Mouse (Mus musculus): ENCODE measurements around the gene Hist1h2ae.
"Not testable (repeated sequence)": the region's sequence is repeated elsewhere in the genome, so short reads cannot be mapped to it uniquely, and the experiment has no call there.

Gene Hist1h2ae

DNA sequence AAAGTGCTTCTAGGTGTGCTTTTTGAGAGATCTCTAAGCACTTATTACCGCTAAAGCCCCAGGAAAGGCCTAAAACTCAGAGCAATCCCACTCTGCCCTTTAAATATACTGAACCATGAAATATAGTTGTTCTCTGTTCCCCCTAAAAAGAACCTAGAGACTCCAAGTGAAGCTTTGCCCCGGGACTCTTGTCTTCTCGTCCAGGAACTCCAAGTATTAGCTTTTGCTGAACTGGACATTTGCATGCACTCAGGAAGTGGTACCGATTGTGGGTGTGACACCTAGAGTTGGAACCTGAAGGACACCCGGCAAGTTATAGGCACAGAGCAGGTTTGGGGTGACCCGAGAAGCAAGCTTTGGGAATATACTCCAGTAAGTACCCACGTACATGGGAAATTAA is 20.2 kb upstream of the Hist1h2ae start:
- CTCF ChIA-PET: no interaction called here

GRCm38 (mm10) chr13:23586940-23587225 is 15.9 kb upstream of the Hist1h2ae start:
- CTCF ChIA-PET: interaction anchor here in 3 of 4 experiments (0.5 to 1.5 kb wide), 3 partner anchors 11 to 185 kb away, joined by 3 read pairs; no protein-coding TSS in a partner anchor
- POLR2A ChIA-PET: interaction anchor here (0.6 to 29.6 kb wide), 71 partner anchors 6 to 1806 kb away, joined by 3 to 794 read pairs (median 14); partner anchors contain the start of genes Hist1h2ae (in 4 of the 4), Hist1h2bg (in 4 of the 4), Hist1h1e (in 3 of the 4) and Hist1h2ac (in 3 of the 4)

More for the DNA sequence above, 20.2 kb upstream of the Hist1h2ae start:
- POLR2A ChIA-PET: interaction anchor here (0.7 to 29.6 kb wide), 22 partner anchors 2 to 165 kb away, joined by 3 to 794 read pairs (median 6); partner anchors contain the start of genes Hist1h4d (in 4 of the 4), Hist1h1e (in 2 of the 4), Hist1h2ac (in 2 of the 4) and Hist1h2ae (in 2 of the 4)

- CTCF ChIA-PET: interaction anchor here in 3 of 4 experiments (0.5 to 1.5 kb wide), 4 partner anchors 11 to 185 kb away, joined by 3 to 9 read pairs (median 3); no protein-coding TSS in a partner anchor
- POLR2A ChIA-PET: interaction anchor here (0.6 to 29.6 kb wide), 106 partner anchors 6 to 1865 kb away, joined by 3 to 794 read pairs (median 7); partner anchors contain the start of genes Hist1h2ac (in 4 of the 4), Hist1h2ae (in 4 of the 4), Hist1h2af (in 4 of the 4) and Hist1h2bc (in 4 of the 4)
Measured at GRCm38 (mm10) chr13:23586099-23586939, 15.3 kb upstream of the Hist1h2ae start.

- ChIA-PET POLR2A (interaction anchor here (0.6 to 29.6 kb wide), 117 partner anchors 5 to 1864 kb away, joined by 3 to 794 read pairs (median 8); partner anchors contain the start of genes Hist1h2ac (in 4 of the 4), Hist1h2ae (in 4 of the 4), Hist1h2af (in 4 of the 4) and Hist1h2bc (in 4 of the 4)), CTCF (interaction anchor here in 3 of 4 experiments (0.6 to 1.1 kb wide), 4 partner anchors 8 to 184 kb away, joined by 3 to 9 read pairs (median 4); no protein-coding TSS in a partner anchor)
Measured at GRCm38 (mm10) chr13:23585442-23586098, 14.6 kb upstream of the Hist1h2ae start.

DNA sequence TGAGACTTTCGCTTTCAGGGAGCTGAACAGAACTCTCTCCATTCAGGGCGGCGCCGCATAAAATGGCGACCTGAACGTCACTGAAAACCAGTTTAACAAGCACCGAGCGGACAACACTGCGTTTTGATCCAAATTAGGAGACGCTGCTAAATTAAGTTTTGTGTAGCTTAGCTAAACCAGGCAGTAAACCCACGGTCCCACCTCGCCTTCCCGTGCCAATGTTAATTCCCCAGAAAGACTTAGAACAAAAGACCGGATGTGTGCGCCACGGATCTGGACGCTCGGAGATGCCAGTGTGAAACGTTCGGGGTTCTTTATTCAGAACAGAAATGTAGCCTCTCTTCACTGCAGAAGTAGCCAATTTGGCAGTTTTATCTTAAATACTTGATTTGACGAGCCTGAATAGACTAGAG is 14.0 kb upstream of the Hist1h2ae start:
- ChIA-PET CTCF (interaction anchor here in 2 of 4 experiments (1.0 to 1.1 kb wide), 3 partner anchors 9 to 183 kb away, joined by 3 to 4 read pairs (median 3); no protein-coding TSS in a partner anchor), POLR2A (interaction anchor here (0.6 to 29.6 kb wide), 103 partner anchors 4 to 1833 kb away, joined by 3 to 794 read pairs (median 9); partner anchors contain the start of genes Hist1h2ac (in 4 of the 4), Hist1h2ae (in 4 of the 4), Hist1h2bc (in 4 of the 4) and Hist1h2bg (in 4 of the 4))

DNA sequence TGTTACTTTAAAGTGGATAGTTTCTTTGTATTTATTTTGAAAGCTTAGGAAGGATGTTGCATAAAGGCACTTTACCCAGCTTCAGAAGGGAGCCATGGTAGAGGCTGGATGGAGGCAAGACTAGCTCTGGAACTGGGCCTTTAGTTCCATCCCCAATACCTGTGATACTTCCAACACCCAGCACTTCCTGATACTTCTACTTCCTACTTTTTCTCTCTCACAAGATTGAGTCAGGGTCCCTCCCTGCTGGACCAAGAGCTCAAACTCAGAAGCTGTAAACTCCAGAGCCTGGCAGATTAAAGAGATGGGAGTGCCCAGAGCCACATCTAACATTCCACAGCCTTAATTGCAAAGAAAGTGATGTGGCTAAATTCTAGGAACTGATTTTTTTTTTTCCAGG is 13.3 kb upstream of the Hist1h2ae start:
- ChIA-PET POLR2A (interaction anchor here (0.6 to 29.6 kb wide), 89 partner anchors 4 to 1832 kb away, joined by 3 to 794 read pairs (median 11); partner anchors contain the start of genes Hist1h2ac (in 4 of the 4), Hist1h2ae (in 4 of the 4), Hist1h2bc (in 4 of the 4) and Hist1h2bg (in 4 of the 4)), CTCF (interaction anchor here in 2 of 4 experiments (1.0 to 1.1 kb wide), 3 partner anchors 9 to 183 kb away, joined by 3 to 4 read pairs (median 3); no protein-coding TSS in a partner anchor)

- ChIA-PET CTCF (no interaction called here), POLR2A (interaction anchor here (0.6 to 29.6 kb wide), 81 partner anchors 3 to 1862 kb away, joined by 3 to 794 read pairs (median 19); partner anchors contain the start of genes Hist1h1e (in 4 of the 4), Hist1h2ac (in 4 of the 4), Hist1h2ae (in 4 of the 4) and Hist1h2bc (in 4 of the 4))
Measured at GRCm38 (mm10) chr13:23583387-23584068, 12.5 kb upstream of the Hist1h2ae start.

DNA sequence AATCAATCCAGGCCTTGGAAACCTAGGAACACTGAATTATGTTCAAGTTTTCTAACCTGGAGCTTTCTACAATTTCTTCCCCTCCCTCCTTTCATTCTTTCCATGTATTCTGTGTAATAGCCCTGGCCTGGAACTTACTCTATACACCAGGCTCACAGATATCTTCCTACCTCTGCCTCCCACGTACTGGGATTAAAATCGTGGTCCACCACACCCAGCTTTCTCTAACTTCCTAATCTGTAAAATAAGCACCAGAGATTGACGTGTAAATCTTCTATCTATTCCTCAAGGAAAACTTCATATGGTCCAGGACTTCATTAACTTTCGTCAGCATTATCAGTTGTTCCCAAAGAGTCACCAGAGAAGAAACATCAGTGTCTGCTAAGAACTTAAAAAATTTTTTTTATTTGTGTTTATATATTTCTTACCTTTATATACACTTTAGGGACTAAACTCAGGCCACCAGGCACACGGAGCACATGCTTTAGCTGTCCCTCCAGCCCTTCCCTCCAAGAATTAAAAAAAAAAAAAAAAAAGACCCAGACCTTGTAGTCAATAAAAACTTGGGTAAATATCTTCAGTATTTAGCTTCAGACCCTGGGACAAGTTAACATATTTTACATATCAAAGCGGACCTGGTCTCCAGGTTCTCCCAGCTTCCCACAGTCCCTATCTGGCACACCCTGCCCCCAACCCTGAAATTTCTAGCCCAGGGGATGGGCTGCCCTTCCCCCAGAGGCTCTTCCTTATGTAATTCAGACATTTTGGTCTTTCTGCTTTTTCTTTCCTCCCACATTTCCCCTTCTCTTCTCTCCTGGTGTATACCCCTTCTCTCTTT is 11.4 kb upstream of the Hist1h2ae start:
- POLR2A ChIA-PET: interaction anchor here (0.5 to 29.6 kb wide), 130 partner anchors 2 to 1865 kb away, joined by 3 to 794 read pairs (median 6); partner anchors contain the start of genes Hist1h1e (in 4 of the 4), Hist1h2ac (in 4 of the 4), Hist1h2ae (in 4 of the 4) and Hist1h2bc (in 4 of the 4)

DNA sequence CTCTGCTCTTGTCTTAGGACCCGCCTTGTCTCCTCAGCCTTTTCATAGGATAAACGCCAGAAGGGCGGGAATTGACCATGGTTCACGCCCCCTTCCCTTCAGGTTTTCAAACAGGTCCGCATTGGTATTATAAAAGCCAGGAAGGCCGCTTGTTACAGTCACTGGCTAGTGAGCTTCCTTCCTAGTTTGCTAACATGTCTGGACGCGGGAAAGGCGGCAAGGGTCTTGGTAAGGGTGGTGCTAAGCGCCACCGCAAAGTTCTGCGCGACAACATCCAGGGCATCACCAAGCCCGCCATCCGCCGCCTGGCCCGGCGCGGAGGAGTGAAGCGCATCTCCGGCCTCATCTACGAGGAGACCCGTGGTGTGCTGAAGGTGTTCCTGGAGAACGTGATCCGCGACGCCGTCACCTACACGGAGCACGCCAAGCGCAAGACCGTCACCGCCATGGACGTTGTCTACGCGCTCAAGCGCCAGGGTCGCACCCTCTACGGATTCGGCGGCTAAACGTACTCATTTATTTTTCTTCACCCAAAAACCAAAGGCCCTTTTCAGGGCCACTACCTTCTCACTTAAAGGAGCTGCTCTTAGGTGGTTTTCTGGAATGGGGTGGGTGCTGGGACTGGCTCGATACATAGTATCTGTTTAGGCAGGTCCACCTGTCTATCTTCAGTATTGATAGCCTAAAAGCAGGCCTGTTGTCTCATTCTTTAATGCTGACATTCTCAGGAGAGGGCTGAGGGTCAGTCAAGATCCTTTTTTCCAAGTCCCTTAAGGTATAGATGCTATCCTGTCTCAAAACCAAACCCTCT is 10.6 kb upstream of the Hist1h2ae start, which contains the start of gene Hist1h4d:
Gene Hist1h4d, plus strand, starts transcription at position 191 of the 811 bp plus-strand sequence.
- ChIA-PET CTCF (interaction anchor here in 2 of 4 experiments (1.0 to 1.8 kb wide), 2 partner anchors 13 to 20 kb away, joined by 4 to 7 read pairs; no protein-coding TSS in a partner anchor), POLR2A (interaction anchor here (0.6 to 29.6 kb wide), 140 partner anchors 1 to 1865 kb away, joined by 3 to 794 read pairs (median 6); partner anchors contain the start of genes Hist1h1e (in 4 of the 4), Hist1h2ac (in 4 of the 4), Hist1h2ae (in 4 of the 4) and Hist1h2af (in 4 of the 4))

More for the DNA sequence above, 11.4 kb upstream of the Hist1h2ae start:
- CTCF ChIA-PET: interaction anchor here in 3 of 4 experiments (0.6 to 1.8 kb wide), 3 partner anchors 12 to 181 kb away, joined by 3 to 7 read pairs (median 4); no protein-coding TSS in a partner anchor

DNA sequence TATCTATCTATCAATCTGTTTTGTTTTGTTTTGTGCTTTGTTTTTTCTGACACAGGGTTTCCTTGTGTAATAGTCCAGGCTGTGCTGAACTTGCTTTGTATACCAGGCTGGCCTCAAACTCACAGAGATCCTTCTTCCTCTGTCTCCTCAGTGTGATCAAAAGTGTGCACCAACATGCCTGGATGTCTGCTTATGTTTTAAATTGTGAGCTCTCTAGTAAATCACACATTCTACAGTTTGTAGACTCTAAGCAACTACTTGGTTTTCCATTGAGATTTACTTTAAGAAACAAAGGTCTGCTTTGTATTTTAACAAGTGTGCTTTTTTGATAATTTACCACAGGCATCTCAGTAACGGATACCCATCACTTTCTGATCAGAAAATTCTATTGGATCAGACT is 6.8 kb upstream of the Hist1h2ae start:
- ChIA-PET CTCF (no interaction called here), POLR2A (interaction anchor here in 3 of 4 experiments (0.7 to 28.3 kb wide), 19 partner anchors 7 to 186 kb away, joined by 3 to 794 read pairs (median 19); partner anchors contain the start of genes Hist1h1d (in 2 of the 3), Hist1h2ab (in 2 of the 3), Hist1h2ac (in 2 of the 3) and Hist1h2af (in 2 of the 3))

DNA sequence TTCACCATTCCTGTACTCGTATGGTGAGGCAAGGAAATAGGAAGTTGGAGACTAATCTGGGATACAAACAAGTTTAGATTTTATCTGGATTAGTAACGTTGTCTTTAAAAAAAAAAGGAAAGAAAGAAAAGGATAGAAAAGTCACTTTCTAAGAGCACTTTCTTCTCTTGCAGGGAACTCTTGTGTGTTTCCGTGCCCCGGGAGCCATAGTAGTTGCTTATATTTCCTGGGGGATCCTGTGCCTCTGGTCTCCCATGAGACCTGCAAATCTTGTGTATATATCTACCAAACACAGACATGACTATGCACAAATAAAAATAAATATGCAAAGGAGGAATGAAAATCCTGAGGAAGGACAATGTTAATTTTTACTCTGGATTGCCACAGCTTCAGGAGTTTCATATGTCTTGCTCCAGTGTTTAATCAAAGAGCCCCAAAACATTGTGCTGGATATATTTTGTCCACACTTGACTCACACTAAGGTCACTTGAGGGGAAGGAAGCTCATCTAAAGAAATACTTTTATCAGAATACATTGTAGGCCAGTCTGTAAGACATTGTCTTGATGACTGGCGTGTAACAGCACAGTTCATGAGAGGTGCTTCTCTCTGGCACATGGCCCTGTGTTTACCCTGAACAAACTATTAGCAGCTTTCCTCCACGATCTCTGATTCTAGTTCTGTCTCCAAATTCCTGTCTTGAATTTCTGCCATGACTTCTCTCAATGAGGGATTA is 6.1 kb upstream of the Hist1h2ae start:
- ChIA-PET CTCF (no interaction called here), POLR2A (interaction anchor here (0.6 to 28.3 kb wide), 59 partner anchors 7 to 1823 kb away, joined by 3 to 794 read pairs (median 5); partner anchors contain the start of genes Hist1h2ac (in 3 of the 4), Hist1h2bc (in 3 of the 4), Hist1h1a (in 2 of the 4) and Hist1h1d (in 2 of the 4))

GRCm38 (mm10) chr13:23576351-23576881 is 5.4 kb upstream of the Hist1h2ae start:
- POLR2A ChIA-PET: interaction anchor here (0.6 to 28.3 kb wide), 67 partner anchors 8 to 1823 kb away, joined by 3 to 794 read pairs (median 5); partner anchors contain the start of genes Hist1h2ac (in 3 of the 4), Hist1h2bc (in 3 of the 4), Hist1h1d (in 2 of the 4) and Hist1h2ab (in 2 of the 4)
- CTCF ChIA-PET: no interaction called here

GRCm38 (mm10) chr13:23575864-23576313 is 4.9 kb upstream of the Hist1h2ae start:
- CTCF ChIA-PET: not testable (repeated sequence)
- POLR2A ChIA-PET: interaction anchor here (0.6 to 28.3 kb wide), 62 partner anchors 8 to 1822 kb away, joined by 3 to 794 read pairs (median 5); partner anchors contain the start of genes Hist1h2ac (in 3 of the 4), Hist1h2bc (in 3 of the 4), Hist1h1d (in 2 of the 4) and Hist1h2ab (in 2 of the 4)

All from embryonic stem cell, embryonic (primary cell).